Mouse (Mus musculus) cortical plate, adult 2 months (tissue): ENCODE results near the gene Pspc1. TPM values are rescaled to one million over a fixed set of nuclear protein-coding genes. Genes with fewer than 3 reads are reported as not detected.

Experiments used
- H3K27ac ChIP-seq: fragments of 200-500 bp; 2 replicates; pipeline ENCODE4 v1.5.1; 2012; ENCODE audit warnings: low read length, control low read depth, inconsistent platforms; ENCODE audit not compliant: insufficient read depth
- H3K4me1 ChIP-seq: fragments of 200-500 bp; 2 replicates; pipeline ENCODE4 v1.6.1; 2011; ENCODE audit warnings: low read length; ENCODE audit not compliant: control insufficient read depth, insufficient read depth
- H3K4me3 ChIP-seq: fragments of 200-500 bp; 2 replicates; pipeline ENCODE4 v1.5.1; 2011; ENCODE audit warnings: mild to moderate bottlenecking, low read length, control low read depth; ENCODE audit not compliant: insufficient read depth
- CTCF ChIP-seq: fragments of 200-500 bp; IDR thresholded peaks from 2 replicates; pipeline ENCODE4 v1.5.1; 2011; ENCODE audit warnings: mild to moderate bottlenecking, control low read depth, low read length; ENCODE audit not compliant: insufficient read depth; ENCODE audit errors: extremely low read depth
- POLR2A ChIP-seq: fragments of 200-500 bp; IDR thresholded peaks from 2 replicates; pipeline ENCODE4 v1.6.1; 2011; ENCODE audit warnings: mild to moderate bottlenecking, low read length, control low read depth; ENCODE audit not compliant: insufficient read depth; ENCODE audit errors: extremely low read depth
- polyA plus RNA-seq: library from polyadenylated mRNA; depleted of rRNA; stranded (reverse); fragments of >200 nt; gene quantifications from 2 replicates; pipeline ENCODE4 v1.2.3, GENCODE M21; 2012; rRNA removed

Pspc1 gene
- polyA plus RNA-seq, 1 experiment: 33.2 TPM

GRCm38 (mm10) chr14:56702644-56703043, 75.5 kb downstream of the Pspc1 start:
- Histone ChIP-seq H3K27ac (no peak overlapping the region), H3K4me1 (no peaks in the 10 kb centered on the region; the same call in 1 of the 2 replicates), H3K4me3 (no peak overlapping the region)
- TF ChIP-seq POLR2A: no peak
- no peak for TF ChIP-seq CTCF

GRCm38 (mm10) chr14:56697836-56698235, 80.3 kb downstream of the Pspc1 start:
- Histone ChIP-seq H3K27ac (no peak overlapping the region), H3K4me3 (no peak overlapping the region), H3K4me1 (no peaks in the 10 kb centered on the region)
- TF ChIP-seq POLR2A (no peak), CTCF (no peak)

GRCm38 (mm10) chr14:56695495-56695894, 82.6 kb downstream of the Pspc1 start:
- Histone ChIP-seq H3K4me3 (no peak overlapping the region), H3K4me1 (no peaks in the 10 kb centered on the region), H3K27ac (no peak overlapping the region)
- TF ChIP-seq POLR2A: no peak
- TF ChIP-seq CTCF: no peak

- H3K4me1 ChIP-seq: no peaks in the 10 kb centered on the region
Observed at GRCm38 (mm10) chr14:56689766-56690165, 88.3 kb downstream of the Pspc1 start.

GRCm38 (mm10) chr14:56689116-56689515, 89.0 kb downstream of the Pspc1 start:
- TF ChIP-seq CTCF (no peak), POLR2A (no peak)
- Histone ChIP-seq H3K27ac (no peak overlapping the region), H3K4me1 (no peaks in the 10 kb centered on the region), H3K4me3 (no peak overlapping the region)

More at GRCm38 (mm10) chr14:56689766-56690165, 88.3 kb downstream of the Pspc1 start:
- no peak for TF ChIP-seq CTCF
- Histone ChIP-seq H3K27ac (no peak overlapping the region), H3K4me3 (no peak overlapping the region)

GRCm38 (mm10) chr14:56685426-56685825, 92.7 kb downstream of the Pspc1 start:
- H3K27ac ChIP-seq: no peak overlapping the region
- TF ChIP-seq POLR2A (no peak), CTCF (no peak)
- H3K4me3 ChIP-seq: no peak overlapping the region
- no peaks in the 10 kb centered on the region for H3K4me1 ChIP-seq

Other genes with a start within 250 kb of the Pspc1 start
- 2.1 and 2.2 TPM in 2 replicates for gene Cenpj, start 202.9 kb downstream of the Pspc1 start, polyA plus RNA-seq
- gene Parp4, start 202.7 kb downstream of the Pspc1 start, polyA plus RNA-seq: 4.3 and 5.3 TPM in 2 replicates
- gene Mphosph8, start 110.1 kb downstream of the Pspc1 start, polyA plus RNA-seq: 35.0 and 36.0 TPM in 2 replicates
- 26.9 and 28.9 TPM in 2 replicates for gene Zmym5, start 33.4 kb upstream of the Pspc1 start, polyA plus RNA-seq
- gene Zmym2, start 108.3 kb upstream of the Pspc1 start, polyA plus RNA-seq: 40.7 and 41.8 TPM in 2 replicates